Mouse (Mus musculus): ENCODE results near the gene Adgra1.

DNA sequence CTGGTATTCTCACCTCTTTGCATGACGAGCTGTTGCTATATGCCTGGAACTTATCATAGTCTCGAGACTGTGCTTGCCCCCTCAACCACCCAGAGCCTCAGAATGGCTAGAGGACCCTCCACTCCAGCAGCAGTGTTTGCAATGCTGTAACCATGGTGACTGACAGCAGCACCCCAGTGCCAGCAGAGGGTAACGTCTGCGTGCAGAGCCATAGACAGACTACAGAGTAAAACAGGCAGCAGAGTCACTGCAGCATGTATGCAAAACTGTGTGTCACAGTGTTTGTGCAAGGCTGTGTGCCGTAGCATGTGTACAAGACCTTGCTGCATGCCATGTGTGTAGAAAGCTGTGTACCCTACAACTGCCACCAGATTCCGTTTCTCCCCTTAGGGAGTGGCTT is 75.5 kb downstream of the Adgra1 start:
- no peak for TF ChIP-seq CTCF (IDR thresholded peaks at IDR 0.05; ENCODE audit: low read depth)
- TF ChIP-seq EP300 (IDR thresholded peaks at IDR 0.05; ENCODE audit: low read depth), result no peak

All from heart, postnatal 0 days (tissue).